Mouse (Mus musculus) layer of hippocampus, postnatal 36 days (tissue): ENCODE data around the gene Tmem198. TPM values are rescaled to one million over a fixed set of nuclear protein-coding genes. Genes with fewer than 3 reads are reported as not detected.
A peak's percentile ranks its signal among the peaks of the same experiment; 100 is the strongest.

Experiments used
- DNase-seq, 2 experiments: peaks; one replicate each; pipeline ENCODE4 v3.0.0; 2022
- total RNA-seq, 2 experiments: library from RNA; stranded (reverse); gene quantifications; 2 replicates each; pipeline ENCODE4 v1.2.3; 2021

Gene Tmem198
- total RNA-seq, 2 experiments from 2014 or later: 68.8 to 71.4 TPM

GRCm38 (mm10) chr1:75490785-75491551, 11.6 kb downstream of the Tmem198 start:
- no peak for DNase-seq

- DNase-seq: no peak
Observed at GRCm38 (mm10) chr1:75492579-75493170, 13.3 kb downstream of the Tmem198 start.

GRCm38 (mm10) chr1:75494878-75495548, 15.7 kb downstream of the Tmem198 start:
- DNase-seq: no peak

GRCm38 (mm10) chr1:75498897-75499296, 19.6 kb downstream of the Tmem198 start:
- no peak for DNase-seq

- DNase-seq: no peak
Observed at GRCm38 (mm10) chr1:75499441-75499840, 20.1 kb downstream of the Tmem198 start.

GRCm38 (mm10) chr1:75501905-75502304, 22.6 kb downstream of the Tmem198 start:
- no peak for DNase-seq

GRCm38 (mm10) chr1:75502945-75503650, 23.8 kb downstream of the Tmem198 start:
- DNase-seq: no peak

- no peak for DNase-seq
Observed at GRCm38 (mm10) chr1:75503651-75503980, 24.3 kb downstream of the Tmem198 start.

GRCm38 (mm10) chr1:75504256-75505045, 25.1 kb downstream of the Tmem198 start:
- peak; percentile 42 to 69 for DNase-seq

GRCm38 (mm10) chr1:75505159-75505955, 26.0 kb downstream of the Tmem198 start:
- DNase-seq: peak; percentile 72 to 74

- peak in 1 of 2 experiments; percentile 27 for DNase-seq
Observed at GRCm38 (mm10) chr1:75505956-75506831, 26.9 kb downstream of the Tmem198 start, which contains the start of gene Obsl1. Gene Obsl1 (minus strand): TSS chr1:75506452.

- DNase-seq: no peak
Observed at GRCm38 (mm10) chr1:75507006-75507405, 27.7 kb downstream of the Tmem198 start, which contains the start of gene Inha. Gene Inha (plus strand): TSS chr1:75507077.

GRCm38 (mm10) chr1:75509586-75509985, 30.3 kb downstream of the Tmem198 start:
- DNase-seq: no peak

GRCm38 (mm10) chr1:75510154-75510553, 30.8 kb downstream of the Tmem198 start:
- DNase-seq: no peak

- no peak for DNase-seq
Observed at GRCm38 (mm10) chr1:75511437-75512210, 32.3 kb downstream of the Tmem198 start.

- DNase-seq: no peak
Observed at GRCm38 (mm10) chr1:75512550-75512949, 33.2 kb downstream of the Tmem198 start.

GRCm38 (mm10) chr1:75516703-75517380, 37.5 kb downstream of the Tmem198 start:
- DNase-seq: no peak

GRCm38 (mm10) chr1:75517984-75518383, 38.7 kb downstream of the Tmem198 start:
- DNase-seq: no peak

GRCm38 (mm10) chr1:75518427-75518826, 39.1 kb downstream of the Tmem198 start:
- DNase-seq: no peak
